Mouse (Mus musculus) left cerebral cortex, adult 9 months (tissue): ENCODE results near the gene Chd9.

Experiments used
- DNase-seq, 2 experiments: peaks; one replicate each; pipeline ENCODE4 v3.0.0; 2022; ENCODE audit warnings: low spot score in 2 of 2

Gene Chd9

DNA sequence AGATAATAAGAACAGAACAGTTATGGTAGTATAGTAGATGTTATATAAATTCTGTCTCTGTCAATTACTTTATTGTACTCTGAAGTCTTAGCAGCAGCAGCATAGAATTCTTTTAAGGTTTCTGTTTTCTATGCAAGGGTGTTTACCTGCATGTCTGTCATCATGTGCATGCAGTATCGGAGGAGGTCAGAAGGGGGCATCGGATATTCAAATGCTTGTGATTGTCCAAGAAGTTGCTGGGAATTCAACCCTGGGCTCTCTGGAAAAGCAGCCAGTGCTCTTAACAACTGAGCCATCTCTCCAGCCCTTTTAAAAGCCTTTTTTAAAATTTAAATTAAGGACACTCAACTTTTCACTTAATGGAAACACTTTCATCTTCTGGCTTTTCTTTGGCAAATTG, 251.5 kb downstream of the Chd9 start:
- no peak for DNase-seq

DNA sequence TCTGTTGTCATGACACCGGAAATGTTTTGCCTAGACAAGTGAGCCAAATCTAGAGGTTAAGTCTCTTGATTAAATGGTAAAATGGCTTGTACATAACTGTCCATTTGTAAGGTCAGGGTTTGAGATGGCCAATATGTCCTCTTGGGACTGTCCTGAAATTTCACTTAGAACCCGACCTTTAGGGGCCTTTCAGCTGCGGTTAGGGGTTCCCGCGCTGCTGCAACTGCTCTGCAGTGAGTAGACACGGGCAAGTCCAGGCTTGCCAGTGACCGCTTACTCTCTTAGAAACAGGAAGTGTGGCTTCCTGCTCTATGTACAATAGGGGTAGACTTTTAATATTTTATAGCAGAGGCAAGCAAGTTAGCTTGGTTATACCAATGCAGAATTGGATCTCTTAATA, 253.8 kb downstream of the Chd9 start:
- no peak for DNase-seq

DNA sequence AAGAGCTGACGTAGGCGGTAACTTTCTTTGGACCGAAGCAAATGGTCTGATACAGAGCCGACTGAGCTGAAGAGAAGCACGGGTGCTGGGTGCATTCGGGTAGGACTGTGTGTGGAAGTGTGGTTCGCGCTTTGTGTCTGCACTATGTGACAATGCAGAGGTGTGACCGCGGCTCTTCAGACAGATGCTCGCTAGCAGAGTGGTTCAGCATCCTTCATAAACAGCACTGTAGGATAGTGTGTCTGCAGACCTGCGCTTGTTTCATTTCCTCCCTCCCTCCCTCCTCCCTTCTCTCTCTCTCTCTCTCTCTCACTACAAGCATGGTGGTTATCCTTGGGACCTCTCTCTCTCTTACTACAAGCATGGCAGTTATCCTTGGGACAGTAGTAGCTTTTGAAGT, 254.3 kb downstream of the Chd9 start:
- no peak for DNase-seq

DNA sequence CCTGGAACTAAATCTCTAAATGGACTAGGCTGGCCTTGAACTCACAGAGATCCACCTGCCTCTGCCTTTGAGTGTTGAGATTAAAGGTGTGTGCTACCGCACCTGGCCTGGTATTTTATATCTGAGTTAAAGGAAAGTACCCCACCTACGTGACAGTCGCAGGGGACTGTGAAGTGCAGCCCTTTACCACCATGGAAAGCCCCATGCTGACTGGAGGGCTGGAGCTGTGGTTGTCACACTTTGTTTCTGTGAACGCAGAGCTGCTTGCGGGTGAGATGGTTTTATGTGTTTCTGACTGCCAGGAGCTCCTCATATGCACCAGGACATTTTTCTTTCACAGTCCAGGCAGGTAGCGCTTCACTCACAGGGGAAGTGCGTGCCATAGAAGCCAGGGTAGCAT, 260.3 kb downstream of the Chd9 start:
- DNase-seq, result no peak

DNA sequence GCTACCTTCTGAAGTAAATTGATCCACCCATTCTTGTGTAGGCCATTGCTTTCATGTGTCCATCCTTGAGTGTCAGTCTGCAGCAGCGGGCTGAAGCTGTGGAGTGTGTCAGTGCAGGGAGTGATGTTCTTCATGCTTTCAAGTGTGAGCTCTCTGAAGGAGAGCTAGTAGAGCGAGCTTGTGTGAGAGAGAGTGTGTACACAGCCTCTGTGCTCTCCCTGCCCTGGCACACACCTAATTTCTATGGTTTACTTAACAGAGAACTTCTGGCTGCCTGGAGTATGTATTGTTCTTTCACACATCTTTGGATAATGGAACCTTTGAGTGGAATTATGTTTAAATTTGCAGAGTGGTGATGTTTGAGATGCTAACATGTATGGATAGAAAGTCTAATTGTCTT, 261.4 kb downstream of the Chd9 start:
- DNase-seq, result no peak

DNA sequence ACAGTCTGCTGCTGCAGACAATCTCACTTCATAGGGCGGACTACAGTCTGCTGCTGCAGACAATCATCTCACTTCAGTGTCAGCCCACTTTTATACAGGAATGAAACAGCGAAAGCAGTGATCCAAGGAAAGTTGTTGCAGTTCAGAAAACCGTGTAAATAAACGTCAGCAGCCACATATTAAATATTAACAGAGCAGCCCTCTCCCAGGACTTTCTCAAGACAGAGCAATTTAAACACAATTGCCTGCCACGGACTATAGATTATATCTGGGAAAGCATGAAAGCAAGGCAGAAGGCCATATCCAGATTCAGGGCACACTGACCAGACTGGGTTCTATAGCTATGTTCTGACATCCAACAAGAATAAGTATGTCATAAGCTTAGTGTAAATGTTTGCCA, 266.0 kb downstream of the Chd9 start:
- no peak for DNase-seq

DNA sequence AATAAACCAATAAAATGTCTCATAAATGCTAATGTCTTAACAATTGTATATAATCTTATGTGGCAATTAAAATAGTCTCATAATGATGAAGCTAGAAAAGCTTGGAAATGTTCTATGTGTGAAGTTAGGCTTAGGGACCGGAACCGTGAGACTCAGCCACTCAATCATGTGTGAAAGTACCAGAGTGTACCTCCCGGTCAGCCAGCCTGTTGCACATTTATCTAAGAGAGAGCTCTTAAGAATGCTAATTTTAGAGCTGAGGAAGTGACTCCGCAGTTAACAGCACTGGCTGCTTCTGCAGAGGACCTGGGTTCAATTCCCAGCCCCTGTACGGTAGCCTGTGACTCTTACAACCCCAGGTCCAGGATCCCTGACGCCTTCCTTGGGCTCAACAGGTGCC, 270.0 kb downstream of the Chd9 start:
- no peak for DNase-seq
